Mouse (Mus musculus) layer of hippocampus, postnatal 36 days (tissue): ENCODE measurements at regions not wholly inside any gene's neighbourhood (a gene's known extent, or its start where the extent isn't known, plus 50 kb on each side); places are given as distances from the start of the nearest gene placed in this dataset.

Experiments used
- DNase-seq, 2 experiments: peaks; one replicate each; pipeline ENCODE4 v3.0.0; 2022

GRCm38 (mm10) chr7:137888731-137889130 is 451.3 kb downstream of the Glrx3 start:
- DNase-seq, result no peak

DNA sequence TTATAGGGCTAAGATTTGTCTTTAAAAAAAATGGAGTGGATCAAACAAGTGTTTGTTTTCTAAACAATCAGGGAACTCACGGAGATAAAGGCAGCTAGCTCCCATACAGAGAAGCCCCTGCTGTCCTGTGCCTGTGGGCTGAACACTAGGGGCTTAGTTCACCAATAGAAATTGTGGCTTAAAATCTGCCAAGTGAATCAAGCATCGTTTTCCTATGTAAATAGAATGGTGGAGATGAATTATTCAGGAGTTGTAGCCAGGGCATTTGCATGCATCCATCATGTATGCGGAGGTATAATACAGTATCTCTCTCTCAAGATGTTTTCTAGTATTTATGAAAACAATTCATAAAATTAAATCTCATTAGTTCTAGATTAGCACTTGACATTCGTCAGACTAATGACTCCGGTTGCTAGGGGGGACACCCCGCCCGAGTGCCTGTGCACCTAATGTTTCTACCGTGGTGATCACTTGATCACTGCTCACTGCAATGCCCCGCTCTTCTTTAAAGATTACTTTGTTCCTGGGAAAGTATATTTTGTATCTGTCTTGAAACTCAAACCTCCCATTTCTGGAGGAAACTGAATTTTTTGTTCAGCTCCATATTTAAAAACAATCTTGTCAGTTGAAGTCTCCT is 469.1 kb downstream of the Glrx3 start:
- no peak for DNase-seq

DNA sequence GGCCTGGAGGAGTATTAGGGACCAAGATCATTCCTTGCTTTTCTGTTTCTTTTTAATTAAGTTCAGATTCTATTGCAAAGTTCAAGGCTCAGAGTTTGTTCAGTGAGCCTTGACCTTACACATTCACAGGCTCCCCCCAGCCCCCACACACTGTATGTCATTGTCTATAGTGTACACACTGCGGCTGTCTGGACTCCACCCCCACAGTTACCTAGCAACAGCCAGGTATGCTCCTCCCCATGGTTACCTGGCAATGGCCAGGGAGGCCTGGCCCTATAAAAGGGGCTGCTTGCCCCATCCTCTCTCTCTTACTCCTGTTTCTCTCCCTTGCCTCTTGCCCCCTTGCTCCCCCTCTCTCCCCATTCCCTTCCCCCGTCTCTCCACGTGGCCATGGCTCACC is 472.0 kb downstream of the Glrx3 start:
- DNase-seq, result no peak

DNA sequence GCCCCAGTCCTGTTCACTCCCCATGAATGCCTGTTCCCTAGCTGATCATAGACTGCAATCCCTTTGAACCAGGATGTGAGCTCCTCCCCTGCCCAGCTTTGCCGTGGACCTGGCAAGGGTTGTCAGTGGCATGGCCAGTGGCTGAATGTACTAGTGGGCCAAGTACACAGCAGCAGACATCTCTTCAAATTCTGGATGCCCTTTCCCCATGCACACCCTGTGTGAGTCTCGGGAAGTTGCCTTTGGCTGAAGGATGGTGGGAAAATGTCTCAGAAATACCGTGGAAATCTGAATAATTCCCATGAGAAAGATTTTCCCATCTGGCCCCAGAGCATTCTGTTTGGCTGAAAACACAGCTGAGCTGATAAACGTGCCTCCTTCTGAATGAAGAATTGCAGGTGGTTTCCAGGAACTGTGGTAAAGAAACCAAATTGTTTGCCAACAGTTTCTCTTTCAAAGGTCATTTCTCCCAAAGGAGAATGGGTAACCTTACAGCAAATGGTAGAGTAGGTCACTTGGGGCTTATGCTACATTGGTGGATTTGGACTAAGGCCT is 476.2 kb downstream of the Glrx3 start:
- no peak for DNase-seq

DNA sequence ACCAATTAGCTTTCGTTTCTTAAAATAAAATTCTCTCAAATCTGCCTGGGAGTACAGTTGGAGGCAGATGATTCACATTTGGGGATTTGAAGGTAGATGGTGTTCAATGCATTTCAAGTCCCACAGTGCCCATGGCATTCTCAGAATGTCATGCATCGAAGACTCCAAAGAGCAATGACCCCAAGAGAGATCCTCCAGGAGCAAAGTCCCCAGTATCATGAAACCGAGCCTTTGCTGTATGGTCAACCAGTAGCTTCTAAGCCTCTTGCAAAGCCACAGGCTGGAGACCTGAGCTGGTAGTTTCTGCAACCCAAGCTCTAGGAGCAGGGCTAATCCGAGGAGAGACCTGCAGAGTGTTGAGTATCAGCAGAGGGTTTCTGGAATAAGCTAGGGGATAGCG is 477.1 kb downstream of the Glrx3 start:
- DNase-seq, result no peak

DNA sequence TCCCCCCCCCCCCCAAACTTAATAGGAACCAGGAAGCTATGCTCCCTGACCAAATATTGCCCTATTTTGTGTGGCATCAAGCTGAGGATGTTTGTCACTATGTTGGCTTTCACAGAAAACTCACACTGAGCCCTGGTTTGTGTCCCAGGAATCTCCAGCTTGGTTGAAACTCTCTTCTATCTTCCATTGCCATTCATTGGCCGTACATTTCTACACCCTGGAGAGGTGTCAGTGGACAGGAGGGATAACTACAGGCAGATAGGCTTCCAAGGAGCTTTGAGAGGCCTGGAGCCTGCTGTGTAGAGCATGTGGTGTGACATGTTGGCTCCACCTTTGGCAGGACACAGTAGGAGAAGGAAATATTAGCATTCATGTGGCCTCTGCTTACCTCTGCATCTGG is 478.9 kb downstream of the Glrx3 start:
- DNase-seq, result no peak

DNA sequence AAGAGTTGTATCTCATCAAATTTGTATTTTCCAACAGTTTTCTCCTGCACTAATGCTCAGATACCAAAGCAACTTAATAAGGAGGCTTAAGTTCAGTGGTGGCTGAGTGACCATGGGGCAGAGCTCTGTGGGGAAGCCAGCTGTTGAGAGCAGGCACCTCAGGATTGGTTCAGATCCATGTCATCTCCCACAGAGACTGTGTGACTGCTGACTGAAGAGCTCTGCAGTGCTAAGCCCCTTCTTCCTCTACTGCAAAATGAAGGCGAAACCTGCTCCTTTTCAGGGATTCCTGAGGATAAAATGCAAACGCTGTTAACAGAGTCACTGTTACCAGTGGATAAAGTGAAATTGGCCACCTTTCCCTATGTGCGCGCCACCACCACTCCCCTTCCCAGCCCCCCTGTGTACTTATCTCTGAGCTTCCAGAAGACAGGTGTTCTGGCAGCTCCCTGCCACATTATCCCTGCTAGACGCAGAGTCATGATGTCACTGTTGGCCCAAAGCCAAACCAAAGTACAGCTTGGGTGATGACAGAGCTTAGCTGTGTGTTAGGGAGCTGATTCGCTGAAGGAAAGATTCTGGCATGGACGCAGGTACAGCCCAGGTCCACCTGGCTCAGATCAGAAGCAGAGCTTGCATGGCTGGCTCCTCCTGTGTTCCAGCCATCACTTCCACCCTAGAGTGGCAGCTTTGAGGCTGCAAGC is 472.9 kb downstream of the Tcerg1l start:
- peak; percentile 39 to 46 for DNase-seq

GRCm38 (mm10) chr7:137925656-137926055 is 471.9 kb downstream of the Tcerg1l start:
- no peak for DNase-seq

GRCm38 (mm10) chr7:137927371-137927770 is 470.2 kb downstream of the Tcerg1l start:
- DNase-seq, result no peak

- no peak for DNase-seq
These were observed 467.3 kb downstream of the Tcerg1l start for GRCm38 (mm10) chr7:137930200-137930599.

- DNase-seq, result no peak
These were observed 461.6 kb downstream of the Tcerg1l start for GRCm38 (mm10) chr7:137935896-137936295.

DNA sequence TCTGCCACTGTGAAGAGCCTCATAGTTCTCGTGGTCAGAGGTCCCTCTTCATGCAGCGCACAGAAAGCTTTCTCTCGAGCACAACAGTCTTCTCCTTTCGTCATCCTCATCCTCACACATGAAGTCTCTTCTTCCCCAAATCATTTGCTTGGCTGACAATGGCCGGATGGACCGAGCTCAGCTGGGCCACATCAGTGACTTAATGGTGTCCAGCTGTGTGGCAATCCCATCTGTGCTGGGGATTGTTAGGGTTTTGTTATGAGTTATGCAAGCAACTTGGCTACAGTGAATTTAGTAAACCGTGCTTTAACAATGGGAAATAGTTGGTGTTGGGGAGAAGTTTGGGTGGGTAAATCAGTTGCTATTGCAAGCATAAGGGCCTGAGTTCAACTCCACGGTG is 458.4 kb downstream of the Tcerg1l start:
- no peak for DNase-seq

DNA sequence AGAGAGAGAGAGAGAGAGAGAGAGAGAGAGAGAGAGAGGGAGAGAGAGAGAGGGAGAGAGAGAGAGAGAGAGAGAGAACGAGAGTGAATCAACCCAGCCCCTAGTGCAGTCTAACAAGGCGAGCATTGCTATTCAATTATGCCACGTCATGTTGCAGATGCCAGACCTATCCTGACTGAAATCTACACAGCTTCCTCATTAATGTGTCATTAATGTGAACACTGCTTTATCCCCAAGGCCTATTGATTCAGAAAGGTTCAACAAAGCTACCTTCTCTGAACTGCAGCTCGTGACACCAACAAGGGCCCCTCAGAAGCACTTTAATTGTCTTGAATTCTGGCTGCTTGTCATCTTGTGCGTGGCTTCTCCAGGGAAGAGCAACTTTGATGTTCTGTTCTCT is 457.4 kb downstream of the Tcerg1l start:
- DNase-seq, result no peak

GRCm38 (mm10) chr7:137944991-137945390 is 452.5 kb downstream of the Tcerg1l start:
- DNase-seq, result no peak

- DNase-seq, result no peak
These were observed 450.1 kb downstream of the Tcerg1l start for GRCm38 (mm10) chr7:137947424-137947823.

GRCm38 (mm10) chr7:137957354-137957753 is 440.2 kb downstream of the Tcerg1l start:
- DNase-seq, result no peak

DNA sequence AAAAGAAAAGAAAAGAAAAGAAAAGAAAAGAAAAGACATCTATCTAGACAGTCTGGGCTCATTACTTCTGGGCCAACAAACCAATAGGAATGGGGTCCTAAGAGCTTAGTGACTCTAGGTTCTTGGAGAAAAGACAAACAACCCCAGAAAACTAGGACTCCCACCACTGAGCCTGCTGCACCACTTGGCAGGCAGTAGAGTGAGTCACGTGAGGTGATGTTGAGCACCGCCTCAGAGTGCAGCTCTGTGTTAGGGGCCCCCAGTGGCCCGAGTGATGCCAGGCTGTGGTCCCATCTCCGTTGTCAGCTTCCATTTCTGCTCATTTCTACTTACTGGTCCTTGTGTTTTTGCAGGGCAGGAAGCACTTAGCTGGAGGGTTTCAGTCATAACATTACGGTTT is 439.7 kb downstream of the Tcerg1l start:
- DNase-seq, result no peak

GRCm38 (mm10) chr7:137963470-137964095 is 433.9 kb downstream of the Tcerg1l start:
- DNase-seq, result peak; percentile 9 to 14

DNA sequence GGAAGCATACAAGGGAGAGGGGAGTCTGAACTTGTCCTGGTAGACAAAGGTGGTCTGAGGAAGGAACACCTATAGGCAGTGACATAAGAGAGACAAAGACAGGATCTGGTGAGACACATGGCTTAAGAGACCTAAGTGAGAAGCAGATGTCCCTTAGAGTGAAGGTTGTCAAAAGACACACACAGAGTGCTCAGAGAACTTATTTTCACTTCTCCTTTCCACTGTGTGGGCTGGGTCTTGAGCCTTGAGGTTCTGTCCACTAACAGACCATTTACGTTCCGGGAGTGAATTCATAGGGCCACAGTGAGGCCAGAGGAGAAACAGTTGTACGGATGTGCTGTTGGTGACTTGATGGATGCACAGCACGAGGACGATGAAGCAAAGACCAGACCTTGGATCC is 422.8 kb downstream of the Tcerg1l start:
- no peak for DNase-seq

GRCm38 (mm10) chr7:137977527-137977926 is 420.0 kb downstream of the Tcerg1l start:
- DNase-seq, result no peak

DNA sequence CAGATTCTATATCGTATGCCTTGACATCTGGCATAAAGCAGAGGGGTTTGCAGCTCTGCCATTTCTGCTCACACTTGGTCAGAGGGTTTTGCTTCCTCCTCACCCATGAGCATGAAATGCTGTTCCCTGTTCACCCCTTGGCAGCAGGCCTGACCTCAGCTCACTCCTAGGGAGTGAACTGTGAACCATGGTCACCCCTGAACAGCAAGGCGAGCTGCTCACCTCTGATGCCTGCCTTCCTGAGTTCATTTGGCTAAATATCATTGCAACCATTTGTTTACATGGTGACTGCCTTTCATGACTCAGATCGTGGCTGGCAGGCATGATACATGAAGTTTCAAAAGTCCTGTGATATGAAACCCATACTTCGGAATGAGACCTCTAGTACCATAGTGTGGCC is 418.2 kb downstream of the Tcerg1l start:
- no peak for DNase-seq

GRCm38 (mm10) chr7:138005806-138006205 is 391.7 kb downstream of the Tcerg1l start:
- no peak for DNase-seq

DNA sequence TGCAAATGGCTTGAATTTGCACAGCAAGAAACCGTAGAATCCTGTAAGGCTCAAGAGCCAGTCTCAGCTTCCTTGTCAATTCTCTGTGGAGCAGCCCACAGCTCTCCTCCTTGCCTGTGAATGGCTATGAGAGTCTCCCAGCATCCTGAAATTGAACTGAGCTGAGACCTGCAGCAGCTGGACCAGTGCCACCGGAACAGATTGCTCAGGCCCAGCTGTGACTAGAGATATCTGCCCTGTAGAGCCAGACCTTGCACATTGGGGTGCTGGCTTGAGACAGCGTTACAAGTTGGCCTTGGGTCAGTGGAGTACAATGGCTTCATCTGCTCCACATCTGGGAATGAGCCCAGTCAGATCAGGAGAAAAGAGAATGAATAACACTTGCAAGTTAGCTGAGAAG is 390.6 kb downstream of the Tcerg1l start:
- peak; percentile 10 for DNase-seq

DNA sequence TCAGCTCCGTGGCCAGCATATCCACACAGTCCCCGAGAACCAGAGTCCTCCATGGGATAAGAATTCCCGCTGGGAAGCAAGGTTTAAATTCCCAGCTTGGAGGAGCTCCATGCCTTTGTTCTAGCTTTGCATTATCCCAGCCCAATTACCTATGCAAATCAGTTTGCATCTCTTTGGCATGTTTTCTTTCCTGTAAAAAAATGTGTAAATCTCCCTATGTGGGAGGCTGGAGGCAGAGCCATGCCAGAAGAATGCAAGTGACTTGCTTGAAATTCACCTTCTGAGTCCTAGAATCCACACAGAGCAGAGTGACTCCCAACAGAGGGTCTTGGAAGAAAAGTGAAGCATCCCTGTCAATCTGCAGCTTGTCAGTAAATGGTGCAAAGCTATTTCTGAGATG is 388.9 kb downstream of the Tcerg1l start:
- DNase-seq, result no peak
